Mouse (Mus musculus) neural tube, embryonic 12.5 days (tissue): ENCODE results near the gene Tvp23a. TPM values are rescaled to one million over a fixed set of nuclear protein-coding genes. Genes with fewer than 3 reads are reported as not detected.

Experiments used
- ATAC-seq: fragments of 200-750 bp; cut with Nextera tagmentation; 2 replicates; pipeline ENCODE4 v1.8.0; 2017; ENCODE audit warnings: low read depth, mild to moderate bottlenecking, moderate TSS enrichment, moderate library complexity; ENCODE audit not compliant: low FRiP score
- H3K27ac ChIP-seq: fragments of 300-500 bp; sonication (generic); 2 replicates; pipeline ENCODE4 v1.5.1; 2016
- H3K27me3 ChIP-seq: fragments of 300-500 bp; sonication (generic); replicated peaks from 2 replicates; pipeline ENCODE4 v1.6.1; 2016; ENCODE audit warnings: mild to moderate bottlenecking
- H3K36me3 ChIP-seq: fragments of 300-500 bp; sonication (generic); 2 replicates; pipeline ENCODE4 v1.6.1; 2016; ENCODE audit warnings: mild to moderate bottlenecking
- H3K4me1 ChIP-seq: fragments of 300-500 bp; sonication (generic); 2 replicates; pipeline ENCODE4 v1.6.1; 2016
- H3K4me2 ChIP-seq: fragments of 300-500 bp; sonication (generic); replicated peaks from 2 replicates; pipeline ENCODE4 v1.6.1; 2016; ENCODE audit warnings: mild to moderate bottlenecking
- H3K4me3 ChIP-seq: fragments of 300-500 bp; sonication (generic); 2 replicates; pipeline ENCODE4 v1.5.1; 2016
- H3K9ac ChIP-seq: fragments of 300-500 bp; sonication (generic); 2 replicates; pipeline ENCODE4 v1.6.1; 2016; ENCODE audit warnings: mild to moderate bottlenecking
- H3K9me3 ChIP-seq: fragments of 300-500 bp; sonication (generic); 2 replicates; pipeline ENCODE4 v1.6.1; 2016; ENCODE audit warnings: mild to moderate bottlenecking
- WGBS: fragments of 180-500 bp; shearing (Covaris S2); methylation state at CpG from one replicate; pipeline ENCODE4 v1.1.7; 2016; 5-methylcytosine and 5-hydroxymethylcytosine counted together
- polyA plus RNA-seq: library from polyadenylated mRNA; unstranded; fragments of >200 nt; fragmentation: Nextera tagmentation; extraction: Ambion mirVana; gene quantifications from 2 replicates; pipeline ENCODE4 v1.2.1, GENCODE M21; 2016

Gene Tvp23a
- polyA plus RNA-seq, 1 experiment from 2014 or later, result 33.8 TPM

DNA sequence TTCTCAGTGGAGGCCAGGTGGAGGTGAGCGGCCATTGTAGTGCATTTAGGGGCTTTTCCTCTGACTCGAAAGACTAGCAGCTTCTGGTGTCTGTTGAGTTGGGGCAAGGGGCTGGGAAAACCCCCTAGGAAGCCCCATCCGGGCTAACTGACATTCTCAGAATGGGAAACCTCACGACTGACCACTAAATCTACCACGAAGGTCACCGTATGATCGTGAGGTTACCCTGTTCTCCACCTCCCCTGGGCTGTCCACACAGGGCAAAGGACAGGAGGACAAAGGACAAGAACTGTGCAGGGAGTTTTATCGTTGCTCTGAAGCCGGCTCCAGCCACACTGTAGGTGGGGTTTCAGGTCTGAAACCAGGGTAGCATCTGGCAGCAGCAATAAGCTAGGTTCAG is 1.8 kb upstream of the Tvp23a start:
- no peaks in the 10 kb centered on the region for H3K36me3 ChIP-seq
- H3K27ac ChIP-seq, result no peak overlapping the region
- H3K9me3 ChIP-seq, result no peaks in the 10 kb centered on the region
- peaks cover 25% of the 10 kb centered on the region for H3K4me1 ChIP-seq
- H3K9ac ChIP-seq, result no peak overlapping the region
- H3K27me3 ChIP-seq, result no peaks in the 10 kb centered on the region
- ATAC-seq, result no peak
- no peak overlapping the region for H3K4me2 ChIP-seq
- WGBS, result 88% methylated on average over 9 of the region's 9 CpGs
- H3K4me3 ChIP-seq, result no peak overlapping the region

DNA sequence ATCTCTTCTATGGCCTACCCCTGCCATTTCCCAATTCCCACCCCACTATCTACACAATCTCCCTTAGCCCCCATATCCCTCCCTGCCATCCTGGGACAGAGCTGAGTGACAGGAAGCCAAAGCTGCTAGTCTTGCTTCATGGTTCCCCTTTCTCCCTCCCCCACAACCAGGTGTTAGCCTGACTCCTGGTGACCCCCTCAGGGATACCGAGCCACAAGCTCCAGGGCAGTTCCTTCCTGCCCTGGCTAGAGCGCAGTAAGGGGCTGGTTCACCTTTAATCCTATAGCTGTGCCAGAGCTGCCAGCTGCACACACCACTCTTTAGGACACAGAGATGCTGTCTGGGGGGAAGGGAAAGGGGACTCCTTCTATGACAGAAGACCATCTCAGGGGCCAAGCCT is 619 bp upstream of the Tvp23a start:
- Histone ChIP-seq H3K9me3 (no peaks in the 10 kb centered on the region), H3K27me3 (no peaks in the 10 kb centered on the region), H3K4me1 (peaks cover 25% of the 10 kb centered on the region), H3K4me3 (peak overlapping the region; percentile 45), H3K4me2 (peak overlapping the region; percentile 71), H3K27ac (no peak overlapping the region), H3K9ac (peak overlapping the region; percentile 62; the same call in 1 of the 2 replicates), H3K36me3 (no peaks in the 10 kb centered on the region)
- WGBS, result 80% methylated on average over 2 of the region's 2 CpGs
- peak; percentile 31; the same call in 1 of the 2 replicates for ATAC-seq

DNA sequence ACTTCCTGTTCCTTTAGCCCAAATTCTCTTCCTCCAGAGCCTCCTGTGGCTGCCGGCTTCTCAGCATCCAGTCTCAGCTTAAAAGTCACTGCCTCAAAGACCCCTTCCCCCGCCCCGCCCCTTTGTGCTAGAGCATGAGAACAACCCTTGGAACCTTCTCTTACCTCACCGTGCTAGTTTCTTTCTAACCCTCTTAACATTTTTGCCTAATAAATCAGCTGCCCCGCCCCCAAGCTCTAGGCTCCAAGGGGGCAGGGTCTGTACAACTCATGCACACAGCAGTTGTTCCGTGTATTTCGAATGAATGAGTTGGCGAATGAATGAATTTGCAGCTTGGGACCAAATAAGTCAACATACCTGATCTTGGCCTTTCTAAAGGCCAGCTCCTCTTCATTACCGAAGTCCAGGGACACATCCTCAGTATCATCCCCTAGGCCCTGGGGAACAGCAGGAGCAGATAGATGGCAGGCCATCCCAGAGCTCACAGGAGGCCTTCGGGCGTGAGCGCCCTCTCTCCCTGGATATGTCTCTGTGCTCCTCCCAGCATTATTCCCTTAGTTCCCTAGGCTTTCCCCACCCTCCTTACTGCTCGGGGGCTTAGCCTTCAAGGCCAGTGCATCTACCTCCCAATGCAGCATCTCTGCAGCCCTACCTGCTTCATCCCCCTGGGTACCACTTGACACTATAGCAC is 444 bp downstream of the Tvp23a start:
- H3K4me1 ChIP-seq, result peaks cover 25% of the 10 kb centered on the region
- ATAC-seq, result peak; percentile 80
- no peaks in the 10 kb centered on the region for H3K27me3 ChIP-seq
- H3K9ac ChIP-seq, result peak overlapping the region; percentile 62
- no peaks in the 10 kb centered on the region for H3K9me3 ChIP-seq
- H3K4me3 ChIP-seq, result peak overlapping the region; percentile 45
- WGBS, result 15% methylated on average over 13 of the region's 13 CpGs
- peak overlapping the region; percentile 71 for H3K4me2 ChIP-seq
- no peaks in the 10 kb centered on the region for H3K36me3 ChIP-seq
- H3K27ac ChIP-seq, result peak overlapping the region; percentile 51

GRCm38 (mm10) chr16:10443723-10444122 is 3.4 kb downstream of the Tvp23a start:
- peaks cover 25% of the 10 kb centered on the region for H3K4me1 ChIP-seq
- no peak overlapping the region for H3K27ac ChIP-seq
- H3K27me3 ChIP-seq, result no peaks in the 10 kb centered on the region

DNA sequence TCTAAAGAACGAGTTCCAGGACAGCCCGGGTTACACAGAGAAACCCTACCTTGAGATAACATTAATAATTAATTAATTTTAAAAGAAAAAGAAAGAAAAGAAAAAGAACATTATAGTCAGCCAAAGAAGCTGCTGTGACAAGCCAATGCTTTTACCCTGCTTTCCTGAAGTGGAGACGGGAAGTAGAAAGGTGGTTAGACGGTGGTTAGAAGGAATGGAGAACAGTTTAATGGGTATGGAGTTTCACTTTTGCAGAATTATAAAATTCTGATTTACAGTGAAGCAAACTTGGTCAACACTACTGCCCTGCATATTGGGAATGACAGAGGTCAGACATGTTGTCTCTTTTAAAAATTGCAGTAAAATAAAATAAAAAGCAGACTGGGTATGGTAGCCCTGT is 5.4 kb downstream of the Tvp23a start:
- Histone ChIP-seq H3K4me1 (peaks cover 17% of the 10 kb centered on the region), H3K9me3 (no peaks in the 10 kb centered on the region), H3K36me3 (0 out of 2 replicates have a peak, but pooled peaks cover 3% of the 10 kb centered on the region), H3K9ac (no peak overlapping the region), H3K27me3 (no peaks in the 10 kb centered on the region), H3K27ac (no peak overlapping the region), H3K4me2 (no peak overlapping the region), H3K4me3 (no peak overlapping the region)
- ATAC-seq, result no peak
- 94% methylated on average over 4 of the region's 4 CpGs for WGBS

More at GRCm38 (mm10) chr16:10443723-10444122, 3.4 kb downstream of the Tvp23a start:
- Histone ChIP-seq H3K9me3 (no peaks in the 10 kb centered on the region), H3K36me3 (no peaks in the 10 kb centered on the region), H3K4me2 (no peak overlapping the region), H3K9ac (no peak overlapping the region), H3K4me3 (no peak overlapping the region)
- no peak for ATAC-seq

DNA sequence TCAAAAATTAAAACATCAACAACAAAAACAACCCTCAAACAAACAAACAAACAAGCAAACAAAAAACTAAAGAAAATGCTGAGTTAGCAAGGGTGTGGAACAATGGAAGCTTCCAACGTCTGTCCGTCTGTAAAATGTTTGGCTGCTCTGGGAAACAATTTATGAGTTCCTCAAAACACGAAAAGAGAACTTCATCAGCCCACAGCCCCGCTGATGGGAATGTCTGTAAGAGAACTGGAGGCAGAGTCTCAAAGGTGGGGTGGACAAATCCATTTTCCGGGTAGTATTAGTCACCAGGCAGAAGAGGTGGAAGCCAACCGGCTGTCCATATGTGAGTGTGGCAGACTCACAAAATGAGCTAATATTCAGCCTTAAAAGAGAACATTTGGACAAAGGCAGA is 5.8 kb downstream of the Tvp23a start:
- Histone ChIP-seq H3K4me3 (no peak overlapping the region), H3K4me1 (peaks cover 13% of the 10 kb centered on the region), H3K27me3 (no peaks in the 10 kb centered on the region), H3K4me2 (no peak overlapping the region), H3K9ac (no peak overlapping the region), H3K27ac (no peak overlapping the region), H3K9me3 (no peaks in the 10 kb centered on the region), H3K36me3 (0 out of 2 replicates have a peak, but pooled peaks cover 3% of the 10 kb centered on the region)
- 88% methylated on average over 6 of the region's 6 CpGs for WGBS
- no peak for ATAC-seq

DNA sequence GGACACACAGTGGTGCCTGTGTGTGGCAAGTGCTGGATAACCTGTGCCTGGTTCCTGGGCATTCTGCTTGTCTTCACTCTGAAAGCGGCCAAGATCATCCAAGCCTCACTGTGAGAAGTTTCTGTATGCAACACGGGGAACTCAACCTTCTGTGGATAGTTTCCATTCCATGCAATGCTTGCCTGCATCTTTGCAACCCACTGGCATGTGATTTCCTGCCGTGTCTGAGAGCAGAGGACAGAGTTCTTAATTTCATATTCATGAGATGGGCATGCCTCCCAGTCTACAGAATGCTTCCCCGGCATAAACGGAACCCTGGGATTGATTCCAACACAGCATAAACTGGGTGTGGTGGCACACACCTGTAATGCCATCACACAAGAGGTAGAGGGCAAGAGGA is 9.1 kb downstream of the Tvp23a start:
- H3K27ac ChIP-seq, result no peak overlapping the region
- H3K9me3 ChIP-seq, result no peaks in the 10 kb centered on the region
- no peaks in the 10 kb centered on the region for H3K27me3 ChIP-seq
- H3K4me2 ChIP-seq, result no peak overlapping the region
- no peak overlapping the region for H3K4me3 ChIP-seq
- no peak for ATAC-seq
- no peak overlapping the region for H3K9ac ChIP-seq
- WGBS, result 88% methylated on average over 5 of the region's 5 CpGs
- 0 out of 2 replicates have a peak, but pooled peaks cover 3% of the 10 kb centered on the region for H3K36me3 ChIP-seq
- H3K4me1 ChIP-seq, result no peaks in the 10 kb centered on the region

DNA sequence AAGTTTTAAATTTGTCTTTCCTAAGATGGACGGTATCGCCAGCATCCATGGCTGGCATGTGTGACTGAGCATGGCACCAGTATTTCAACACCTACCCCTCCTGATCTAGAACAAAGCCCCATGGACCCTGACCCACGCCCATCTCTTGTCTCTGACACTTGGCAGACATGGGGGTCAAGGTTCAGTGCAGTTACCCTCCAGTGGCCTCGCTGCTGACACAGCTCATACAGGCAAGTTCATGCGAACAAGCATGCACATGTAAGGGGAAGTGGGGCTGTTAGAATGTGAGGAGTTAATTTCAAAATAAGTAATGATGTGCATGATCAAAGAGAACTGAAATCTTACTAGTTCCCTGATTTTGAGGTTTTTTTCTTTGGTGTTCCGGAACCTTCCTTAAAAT is 11.0 kb downstream of the Tvp23a start:
- Histone ChIP-seq H3K4me2 (no peak overlapping the region), H3K27ac (no peak overlapping the region), H3K36me3 (peaks cover 3% of the 10 kb centered on the region; the same call in 1 of the 2 replicates), H3K27me3 (no peaks in the 10 kb centered on the region), H3K4me3 (no peak overlapping the region), H3K4me1 (no peaks in the 10 kb centered on the region), H3K9ac (no peak overlapping the region), H3K9me3 (no peaks in the 10 kb centered on the region)
- 88% methylated on average over 6 of the region's 6 CpGs for WGBS
- ATAC-seq, result no peak

GRCm38 (mm10) chr16:10433344-10433743 is 13.8 kb downstream of the Tvp23a start:
- H3K4me2 ChIP-seq, result no peak overlapping the region
- no peak overlapping the region for H3K27ac ChIP-seq
- no peaks in the 10 kb centered on the region for H3K27me3 ChIP-seq
- no peak overlapping the region for H3K4me3 ChIP-seq
- no peaks in the 10 kb centered on the region for H3K4me1 ChIP-seq
- no peaks in the 10 kb centered on the region for H3K9me3 ChIP-seq
- ATAC-seq, result no peak
- WGBS, result 85% methylated on average over 5 of the region's 5 CpGs
- H3K9ac ChIP-seq, result no peak overlapping the region
- H3K36me3 ChIP-seq, result peaks cover under 1% of the 10 kb centered on the region; the same call in 1 of the 2 replicates

- no peak for ATAC-seq
- no peak overlapping the region for H3K27ac ChIP-seq
- peaks cover 6% of the 10 kb centered on the region; the same call in 1 of the 2 replicates for H3K36me3 ChIP-seq
- H3K9me3 ChIP-seq, result no peaks in the 10 kb centered on the region
- no peak overlapping the region for H3K4me3 ChIP-seq
- H3K4me2 ChIP-seq, result no peak overlapping the region
- WGBS, result 85% methylated on average over 4 of the region's 4 CpGs
- no peaks in the 10 kb centered on the region for H3K4me1 ChIP-seq
- H3K27me3 ChIP-seq, result no peaks in the 10 kb centered on the region
- H3K9ac ChIP-seq, result no peak overlapping the region
Observed at GRCm38 (mm10) chr16:10432387-10432786, 14.8 kb downstream of the Tvp23a start.

- H3K4me3 ChIP-seq, result no peak overlapping the region
- 75% methylated on average over 1 of the region's 1 CpGs for WGBS
- H3K9ac ChIP-seq, result no peak overlapping the region
- no peaks in the 10 kb centered on the region for H3K4me1 ChIP-seq
- no peaks in the 10 kb centered on the region for H3K27me3 ChIP-seq
- ATAC-seq, result no peak
- H3K9me3 ChIP-seq, result no peaks in the 10 kb centered on the region
- peaks cover 11% of the 10 kb centered on the region for H3K36me3 ChIP-seq
- no peak overlapping the region for H3K27ac ChIP-seq
- H3K4me2 ChIP-seq, result no peak overlapping the region
Observed at GRCm38 (mm10) chr16:10431911-10432310, 15.3 kb downstream of the Tvp23a start.

DNA sequence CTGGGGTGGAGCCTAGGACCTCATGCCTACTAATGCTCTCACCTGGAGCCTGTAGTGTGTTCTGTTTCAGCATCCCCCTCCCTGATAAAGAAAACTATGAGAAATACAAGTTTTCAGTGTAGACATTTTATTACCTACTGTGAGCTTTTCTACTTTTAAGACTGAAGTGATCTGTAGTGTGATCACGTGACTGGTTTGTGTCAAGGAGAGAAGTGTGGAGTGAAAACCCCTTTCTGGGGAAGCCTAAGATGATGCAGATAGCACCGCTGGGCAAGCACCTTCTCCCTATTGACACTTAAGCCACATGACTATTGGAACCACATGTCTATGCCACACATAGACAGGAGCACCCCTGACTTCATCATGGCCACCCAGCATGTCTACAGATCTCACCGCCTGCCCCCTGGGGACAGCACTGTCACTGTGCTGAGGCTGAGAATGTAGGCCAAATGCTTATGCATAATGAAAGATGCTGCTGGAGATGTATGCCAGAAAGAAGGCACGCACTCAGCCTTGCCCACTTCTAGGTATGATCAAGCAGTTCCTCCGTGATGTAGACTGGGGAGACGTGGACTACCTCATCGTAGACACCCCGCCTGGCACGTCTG is 26.6 kb downstream of the Tvp23a start:
- Histone ChIP-seq H3K27me3 (no peaks in the 10 kb centered on the region), H3K9me3 (no peaks in the 10 kb centered on the region), H3K4me2 (no peak overlapping the region), H3K4me3 (no peak overlapping the region), H3K9ac (no peak overlapping the region), H3K36me3 (peaks cover 91% of the 10 kb centered on the region), H3K27ac (no peak overlapping the region), H3K4me1 (no peaks in the 10 kb centered on the region)
- ATAC-seq, result no peak
- WGBS, result 93% methylated on average over 9 of the region's 9 CpGs
